ENCODE assay signal across 16 mouse cellular contexts in genomic region chr10:28118783-28119365, GRCm38 (mm10).
"Had no signal": no experiment of that assay in that cellular context is flagged by ENCODE, and none has a peak within 500 bp of the region (broad histone marks: within the 10 kb centered on the region; RNA-seq: fewer than 3 reads in every experiment).

No protein-coding gene starts in this region.

- H3K27ac ChIP-seq: hindbrain, embryonic 13.5 days; limb, embryonic 12.5 days; liver, embryonic 15.5 days; lung, embryonic 15.5 days; midbrain, embryonic 15.5 days; neural tube, embryonic 13.5 days had no signal

- H3K4me2 ChIP-seq: hindbrain, embryonic 13.5 days; limb, embryonic 12.5 days; liver, embryonic 15.5 days; lung, embryonic 15.5 days; midbrain, embryonic 15.5 days; neural tube, embryonic 13.5 days had no signal

- H3K4me3 ChIP-seq: hindbrain, embryonic 13.5 days; limb, embryonic 12.5 days; liver, embryonic 15.5 days; lung, embryonic 15.5 days; midbrain, embryonic 15.5 days; neural tube, embryonic 13.5 days had no signal

- H3K9me3 ChIP-seq: hindbrain, embryonic 13.5 days; limb, embryonic 12.5 days; liver, embryonic 15.5 days; lung, embryonic 15.5 days; midbrain, embryonic 15.5 days; neural tube, embryonic 13.5 days had no signal

- DNase-seq: kidney, adult 18-20 months; kidney, postnatal 10 days; kidney, postnatal 4 days; layer of hippocampus, adult 9-11 months; layer of hippocampus, postnatal 36 days; liver; lung, postnatal 14 days; retina, postnatal 1 day; right cerebral cortex, postnatal 4 days; thymus, postnatal 4 days had no signal

- H3K27me3 ChIP-seq: hindbrain, embryonic 13.5 days; limb, embryonic 12.5 days; liver, embryonic 15.5 days; lung, embryonic 15.5 days; midbrain, embryonic 15.5 days; neural tube, embryonic 13.5 days had no signal

- H3K36me3 ChIP-seq: hindbrain, embryonic 13.5 days; limb, embryonic 12.5 days; liver, embryonic 15.5 days; lung, embryonic 15.5 days; midbrain, embryonic 15.5 days; neural tube, embryonic 13.5 days had no signal

- ATAC-seq: midbrain, embryonic 15.5 days had no signal

- H3K9ac ChIP-seq: hindbrain, embryonic 13.5 days; limb, embryonic 12.5 days; liver, embryonic 15.5 days; lung, embryonic 15.5 days; midbrain, embryonic 15.5 days; neural tube, embryonic 13.5 days had no signal

- H3K4me1 ChIP-seq: hindbrain, embryonic 13.5 days; limb, embryonic 12.5 days; midbrain, embryonic 15.5 days; neural tube, embryonic 13.5 days had no signal
